Mouse (Mus musculus) embryonic facial prominence, embryonic 11.5 days (tissue): Measurements from ENCODE around the gene Tdrd12. TPM values are rescaled to one million over a fixed set of nuclear protein-coding genes. Genes with fewer than 3 reads are reported as not detected.

ENCODE experiments used
- polyA plus RNA-seq: library from polyadenylated mRNA; unstranded; fragments of >200 nt; fragmentation: Nextera tagmentation; extraction: Ambion mirVana; gene quantifications from 2 replicates; pipeline ENCODE4 v1.2.1, GENCODE M21; 2014

The Tdrd12 gene
- polyA plus RNA-seq, 1 experiment from 2014 or later = 0.48 TPM

Other genes with a start within 250 kb of the Tdrd12 start
- 18.0 and 19.8 TPM in 2 replicates for gene Gpatch1, start 219.3 kb downstream of the Tdrd12 start, polyA plus RNA-seq
- gene Rhpn2, start 203.6 kb downstream of the Tdrd12 start, polyA plus RNA-seq = 3.1 and 5.4 TPM in 2 replicates
- 19.4 and 20.1 TPM in 2 replicates for gene Faap24, start 140.9 kb downstream of the Tdrd12 start, polyA plus RNA-seq
- gene Cep89, start 140.7 kb downstream of the Tdrd12 start, polyA plus RNA-seq = 37.5 and 41.1 TPM in 2 replicates
- gene Slc7a9, start 88.9 kb downstream of the Tdrd12 start, polyA plus RNA-seq = 0.70 TPM in 1 of 2 replicates, not detected in the other
- 49.1 TPM in 2 replicates for gene Nudt19, start 18.6 kb upstream of the Tdrd12 start, polyA plus RNA-seq
- 0.07 and 0.14 TPM in 2 replicates for gene Rgs9bp, start 47.8 kb upstream of the Tdrd12 start, polyA plus RNA-seq
- gene Ankrd27, start 48.5 kb upstream of the Tdrd12 start, polyA plus RNA-seq = 31.5 and 36.4 TPM in 2 replicates
- 303 and 313 TPM in 2 replicates for gene Pdcd5, start 109.8 kb upstream of the Tdrd12 start, polyA plus RNA-seq
- 39.2 and 39.5 TPM in 2 replicates for gene Dpy19l3, start 216.7 kb upstream of the Tdrd12 start, polyA plus RNA-seq